Comparison of ENCODE assay signal across 10 mouse cellular contexts in genomic region chr4:57064830-57065229, GRCm38 (mm10).
A peak's percentile ranks its signal among the peaks of the same experiment; 100 is the strongest.
DNase-seq lines count a peak whose midpoint lies in the region; ATAC-seq and TF ChIP-seq lines count a peak whose summit lies in the region.
"Had no signal": no experiment of that assay in that cellular context is flagged by ENCODE, and none has a peak within 500 bp of the region (broad histone marks: within the 10 kb centered on the region; RNA-seq: fewer than 3 reads in every experiment).

No protein-coding gene starts in this region.

- H3K4me1 ChIP-seq in hindbrain, embryonic 10.5 days (replicated peaks) = peaks cover 29% of the 10 kb centered on the region
- no peaks in the 10 kb centered on the region; the same call in 1 of the 2 replicates for H3K4me1 ChIP-seq in hindbrain, embryonic 14.5 days (replicated peaks; ENCODE audit: control insufficient read depth, insufficient read depth, low read length)
- H3K4me1 ChIP-seq in liver, adult 2 months (ENCODE audit: control insufficient read depth, insufficient read depth, low read length) = peaks cover 11% of the 10 kb centered on the region
- peaks cover 5% of the 10 kb centered on the region; the same call in 1 of the 2 replicates for H3K4me1 ChIP-seq in neural tube, embryonic 15.5 days

- no peak for TF ChIP-seq POLR2A in liver, adult 2 months (IDR thresholded peaks at IDR 0.05; ENCODE audit: extremely low read depth, insufficient read depth, low read length)

- H3K36me3 ChIP-seq in hindbrain, embryonic 10.5 days = no peaks in the 10 kb centered on the region
- no peaks in the 10 kb centered on the region for H3K36me3 ChIP-seq in hindbrain, embryonic 14.5 days (replicated peaks; ENCODE audit: control insufficient read depth, insufficient read depth)
- H3K36me3 ChIP-seq in liver, adult 2 months (ENCODE audit: control insufficient read depth, insufficient read depth, low read length) = peaks cover 6% of the 10 kb centered on the region; the same call in 1 of the 2 replicates
- peaks cover 10% of the 10 kb centered on the region for H3K36me3 ChIP-seq in neural tube, embryonic 15.5 days
- H3K36me3 ChIP-seq: heart, embryonic 15.5 days had no signal

- H3K79me2 ChIP-seq in liver, adult 2 months (ENCODE audit: control insufficient read depth, insufficient read depth, low read length) = peaks cover 3% of the 10 kb centered on the region; the same call in 1 of the 2 replicates

- no peak for TF ChIP-seq CTCF in liver, adult 2 months (IDR thresholded peaks at IDR 0.05; ENCODE audit: low read depth, low read length)

- H3K4me2 ChIP-seq in hindbrain, embryonic 14.5 days (replicated peaks) = no peak overlapping the region
- no peak overlapping the region for H3K4me2 ChIP-seq in neural tube, embryonic 15.5 days
- H3K4me2 ChIP-seq: heart, embryonic 15.5 days had no signal

- no peak for ATAC-seq in hindbrain, embryonic 14.5 days (ENCODE audit: low FRiP score)
- 0 out of 2 replicates have a peak, but pooled peaks have one; percentile 16 for ATAC-seq in neural tube, embryonic 15.5 days (ENCODE audit: low FRiP score)
- ATAC-seq in CD4-positive, CD25-positive, alpha-beta regulatory T cell, adult 4 months = no peak

- WGBS in hindbrain, embryonic 10.5 days = 4% methylated on average over 2 of the region's 2 CpGs
- 5% methylated on average over 2 of the region's 2 CpGs for WGBS in hindbrain, embryonic 14.5 days
- WGBS in liver, adult 2 months = 5% methylated on average over 2 of the region's 2 CpGs
- 13% methylated on average over 2 of the region's 2 CpGs for WGBS in neural tube, embryonic 15.5 days

- no peak overlapping the region for H3K9ac ChIP-seq in hindbrain, embryonic 14.5 days
- H3K9ac ChIP-seq in liver, adult 2 months (ENCODE audit: low read depth, low read length) = no peak overlapping the region; the same call in 1 of the 2 replicates
- H3K9ac ChIP-seq in neural tube, embryonic 15.5 days (replicated peaks) = no peak overlapping the region
- H3K9ac ChIP-seq: heart, embryonic 15.5 days had no signal

- peak; percentile 40 for DNase-seq in hindbrain, embryonic 10.5 days (ENCODE audit: low spot score)
- no peak for DNase-seq in hindbrain, embryonic 14.5 days (ENCODE audit: low spot score)
- peak; percentile 22 for DNase-seq in embryo, embryonic 9.5 days (ENCODE audit: extremely low spot score)
- peak; percentile 59 for DNase-seq in liver, adult 2 months (ENCODE audit: extremely low read depth, low read depth, low spot score)
- DNase-seq in urinary bladder, postnatal 4 days (ENCODE audit: low spot score in 2 of 2) = no peak
- DNase-seq in urinary bladder, postnatal 10 days (ENCODE audit: low spot score) = no peak

- H3K27me3 ChIP-seq in hindbrain, embryonic 10.5 days (ENCODE audit: insufficient read depth, poor library complexity, severe bottlenecking) = no peaks in the 10 kb centered on the region
- H3K27me3 ChIP-seq in hindbrain, embryonic 14.5 days (ENCODE audit: control insufficient read depth, insufficient read depth, low read length) = no peaks in the 10 kb centered on the region
- H3K27me3 ChIP-seq in liver, adult 2 months (ENCODE audit: control insufficient read depth, insufficient read depth, low read length) = no peaks in the 10 kb centered on the region
- no peaks in the 10 kb centered on the region for H3K27me3 ChIP-seq in neural tube, embryonic 15.5 days (replicated peaks)
- H3K27me3 ChIP-seq: heart, embryonic 15.5 days had no signal

- H3K4me3 ChIP-seq in hindbrain, embryonic 10.5 days = no peak overlapping the region
- H3K4me3 ChIP-seq in hindbrain, embryonic 14.5 days (replicated peaks; ENCODE audit: low read length) = no peak overlapping the region
- no peak overlapping the region for H3K4me3 ChIP-seq in liver, adult 2 months (ENCODE audit: insufficient read depth, low read depth, low read length)
- H3K4me3 ChIP-seq in neural tube, embryonic 15.5 days (replicated peaks) = no peak overlapping the region
- H3K4me3 ChIP-seq: heart, embryonic 15.5 days had no signal

- H3K9me3 ChIP-seq in hindbrain, embryonic 10.5 days = no peaks in the 10 kb centered on the region
- H3K9me3 ChIP-seq in hindbrain, embryonic 14.5 days (ENCODE audit: control insufficient read depth, low read length) = no peaks in the 10 kb centered on the region
- no peaks in the 10 kb centered on the region for H3K9me3 ChIP-seq in neural tube, embryonic 15.5 days (replicated peaks)
- H3K9me3 ChIP-seq: heart, embryonic 15.5 days had no signal

- H3K27ac ChIP-seq in hindbrain, embryonic 10.5 days = peak overlapping the region; percentile 76
- no peak overlapping the region for H3K27ac ChIP-seq in hindbrain, embryonic 14.5 days
- H3K27ac ChIP-seq in liver, adult 2 months (replicated peaks; ENCODE audit: insufficient read depth, low read depth, low read length) = peak overlapping the region; percentile 61
- no peak overlapping the region for H3K27ac ChIP-seq in neural tube, embryonic 15.5 days (replicated peaks)
- H3K27ac ChIP-seq: heart, embryonic 15.5 days; macrophage had no signal

Comparison
In these comparisons a context has a peak if more than half of its experiments do, and no peak if none do; other contexts are left out.
1. DNase-seq: peak in hindbrain, embryonic 10.5 days (single experiment), embryo, embryonic 9.5 days (single experiment) and liver, adult 2 months (single experiment); none in hindbrain, embryonic 14.5 days (single experiment), urinary bladder, postnatal 4 days (0 of 2) and urinary bladder, postnatal 10 days (single experiment).
2. H3K27ac ChIP-seq: peak in hindbrain, embryonic 10.5 days (single experiment) and liver, adult 2 months (single experiment); none in hindbrain, embryonic 14.5 days (single experiment) and neural tube, embryonic 15.5 days (single experiment).